Mouse (Mus musculus) kidney, postnatal 4 days (tissue): ENCODE measurements around the gene Thoc6.

ENCODE experiments used
- DNase-seq, 2 experiments: peaks; one replicate each; pipeline ENCODE4 v3.0.0; 2021; ENCODE audit warnings: mixed read lengths in 2 of 2

The Thoc6 gene

DNA sequence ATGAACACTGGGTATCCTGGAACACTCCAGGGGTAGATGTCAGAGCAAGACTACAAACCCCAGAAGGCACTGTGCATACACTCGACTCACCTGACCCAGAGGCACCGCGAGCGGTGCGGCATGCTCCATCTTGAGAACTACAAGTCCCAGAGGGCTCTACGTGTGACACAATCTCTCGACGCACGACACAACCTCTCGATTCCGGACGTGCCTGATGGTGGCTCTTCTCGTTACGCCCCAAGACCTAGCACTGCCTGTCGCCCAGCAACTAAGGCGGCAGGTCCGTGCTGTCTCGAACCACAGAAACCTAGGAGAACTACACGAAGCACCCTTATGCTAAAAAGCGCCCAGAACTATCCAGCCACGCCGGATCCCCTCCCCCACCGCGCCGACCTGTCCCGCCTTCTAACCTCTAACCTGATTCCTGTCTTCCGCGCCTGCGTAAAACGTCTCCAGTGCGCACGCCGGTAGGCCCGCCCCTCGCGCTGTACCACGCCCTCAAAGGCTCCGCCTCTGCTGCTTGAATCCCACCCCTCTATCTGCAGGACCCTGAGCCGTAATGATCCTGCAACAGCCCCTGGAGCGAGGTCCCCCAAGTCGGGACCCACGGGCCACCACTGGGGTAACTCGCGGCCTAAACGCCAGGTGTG is at the start of gene Thoc6, which contains the start of gene Hcfc1r1:
TSS of gene Thoc6 (minus strand) at position 459 of the 650 bp plus-strand sequence.
TSS of gene Hcfc1r1 (plus strand) at position 173 of the 650 bp plus-strand sequence.
- DNase-seq, result peak; percentile 93 to 95

GRCm38 (mm10) chr17:23722376-23723125 is 48.9 kb upstream of the Thoc6 start, which contains the start of gene 1520401A03Rik:
Gene 1520401A03Rik, minus strand, starts transcription at chr17:23722783.
- no peak for DNase-seq

DNA sequence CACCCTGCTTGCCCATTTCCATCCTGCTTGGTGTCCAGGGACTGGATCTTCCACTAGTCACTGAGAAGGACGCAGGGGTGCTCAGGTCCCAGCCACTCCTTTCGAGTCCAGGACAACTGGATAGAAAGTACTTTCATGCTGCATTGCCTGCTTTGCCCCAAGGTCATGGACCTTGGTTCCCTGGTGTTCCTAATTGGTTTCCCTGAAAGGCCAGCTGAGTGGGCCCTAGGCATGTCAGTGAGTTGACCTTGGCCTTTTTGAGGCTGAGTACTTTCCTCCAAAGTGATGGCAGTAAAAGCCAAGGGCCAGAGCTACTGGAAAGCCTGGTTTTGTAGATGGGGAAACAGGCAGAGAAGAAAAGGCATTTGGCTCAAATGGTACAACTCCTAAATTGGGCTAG is 48.2 kb upstream of the Thoc6 start:
- DNase-seq, result no peak

DNA sequence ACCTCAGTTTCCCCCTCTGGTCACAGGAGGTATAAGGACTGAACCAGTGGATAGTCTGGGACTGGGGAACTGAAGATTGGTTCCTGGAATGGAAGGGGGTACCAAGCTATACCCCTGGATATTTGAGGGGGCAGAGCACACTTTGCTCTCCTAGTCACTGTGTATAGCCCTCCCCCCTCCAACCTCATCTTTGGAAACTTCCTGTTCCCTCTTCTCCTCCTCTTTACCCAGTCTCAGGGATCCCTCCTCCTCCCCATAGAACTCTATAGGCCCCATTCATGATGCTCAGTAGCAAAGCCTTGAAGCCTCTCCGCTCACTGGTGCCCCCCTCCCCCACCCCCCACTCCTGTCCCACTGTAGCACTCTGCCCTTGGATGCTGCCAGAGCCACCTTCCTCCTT is 45.8 kb upstream of the Thoc6 start:
- DNase-seq, result no peak

DNA sequence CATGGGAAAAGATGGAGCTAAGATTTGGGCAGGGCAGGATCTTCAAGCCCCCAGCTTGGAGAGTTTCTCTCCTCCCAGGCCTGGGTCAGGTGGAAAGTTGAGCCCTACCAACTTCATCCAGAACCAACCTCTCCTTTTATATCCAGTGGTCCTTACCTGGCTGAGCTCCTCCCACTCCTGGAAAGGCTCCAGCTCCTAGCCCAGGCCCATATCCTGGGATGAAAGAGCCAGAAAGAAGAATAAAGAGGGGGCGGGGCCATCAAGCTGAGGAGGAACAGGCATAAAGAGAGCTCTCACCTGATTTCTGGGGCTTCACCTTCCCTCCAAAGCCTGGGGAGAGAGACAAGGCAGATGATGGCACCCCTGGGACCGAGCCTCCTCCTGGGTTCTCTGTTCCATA is 43.3 kb upstream of the Thoc6 start:
- no peak for DNase-seq

GRCm38 (mm10) chr17:23706212-23706611 is 32.5 kb upstream of the Thoc6 start:
- DNase-seq, result peak; percentile 85 to 88

- no peak for DNase-seq
Measured at GRCm38 (mm10) chr17:23705525-23706104, 31.9 kb upstream of the Thoc6 start.

DNA sequence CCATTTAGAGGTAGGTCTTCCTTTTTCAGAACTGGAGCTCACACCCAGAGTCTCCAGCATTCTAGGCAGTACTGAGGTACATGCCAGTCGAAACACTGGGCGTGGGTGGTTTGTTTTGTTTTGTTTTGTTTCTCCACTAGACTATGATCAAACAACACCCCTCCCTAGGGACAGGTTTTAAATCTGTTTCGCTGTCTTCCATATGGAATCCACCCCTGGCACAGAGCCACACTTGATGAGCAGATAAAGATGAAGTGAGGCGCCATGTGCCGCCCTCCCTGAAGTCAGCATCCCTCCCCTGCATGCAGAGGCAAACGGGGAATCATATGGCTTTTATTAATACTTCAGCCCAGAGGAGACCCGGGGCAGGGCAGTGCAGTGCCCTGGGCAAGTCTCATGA is 31.1 kb upstream of the Thoc6 start:
- no peak for DNase-seq

DNA sequence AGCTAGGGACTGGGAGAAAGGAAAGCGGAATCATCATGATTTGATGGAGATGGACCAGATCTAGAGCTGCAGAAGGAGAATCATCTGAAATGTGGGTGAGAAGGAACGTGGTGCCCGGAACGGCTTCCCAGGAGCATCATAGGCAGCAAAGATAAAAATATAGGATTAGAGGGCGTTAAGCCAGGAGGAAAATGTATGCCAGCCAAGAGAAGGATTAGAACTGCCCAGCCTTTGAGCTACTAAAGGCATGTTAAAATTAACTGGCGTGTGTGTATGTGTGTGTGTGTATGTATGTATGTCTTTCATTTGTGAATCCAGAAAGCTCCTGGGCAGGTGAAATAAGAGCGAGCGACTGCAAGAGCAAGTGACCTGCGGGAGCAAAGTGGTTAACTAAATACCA is 29.6 kb upstream of the Thoc6 start:
- no peak for DNase-seq

GRCm38 (mm10) chr17:23700079-23700478 is 26.4 kb upstream of the Thoc6 start:
- DNase-seq, result peak; percentile 92 to 95

DNA sequence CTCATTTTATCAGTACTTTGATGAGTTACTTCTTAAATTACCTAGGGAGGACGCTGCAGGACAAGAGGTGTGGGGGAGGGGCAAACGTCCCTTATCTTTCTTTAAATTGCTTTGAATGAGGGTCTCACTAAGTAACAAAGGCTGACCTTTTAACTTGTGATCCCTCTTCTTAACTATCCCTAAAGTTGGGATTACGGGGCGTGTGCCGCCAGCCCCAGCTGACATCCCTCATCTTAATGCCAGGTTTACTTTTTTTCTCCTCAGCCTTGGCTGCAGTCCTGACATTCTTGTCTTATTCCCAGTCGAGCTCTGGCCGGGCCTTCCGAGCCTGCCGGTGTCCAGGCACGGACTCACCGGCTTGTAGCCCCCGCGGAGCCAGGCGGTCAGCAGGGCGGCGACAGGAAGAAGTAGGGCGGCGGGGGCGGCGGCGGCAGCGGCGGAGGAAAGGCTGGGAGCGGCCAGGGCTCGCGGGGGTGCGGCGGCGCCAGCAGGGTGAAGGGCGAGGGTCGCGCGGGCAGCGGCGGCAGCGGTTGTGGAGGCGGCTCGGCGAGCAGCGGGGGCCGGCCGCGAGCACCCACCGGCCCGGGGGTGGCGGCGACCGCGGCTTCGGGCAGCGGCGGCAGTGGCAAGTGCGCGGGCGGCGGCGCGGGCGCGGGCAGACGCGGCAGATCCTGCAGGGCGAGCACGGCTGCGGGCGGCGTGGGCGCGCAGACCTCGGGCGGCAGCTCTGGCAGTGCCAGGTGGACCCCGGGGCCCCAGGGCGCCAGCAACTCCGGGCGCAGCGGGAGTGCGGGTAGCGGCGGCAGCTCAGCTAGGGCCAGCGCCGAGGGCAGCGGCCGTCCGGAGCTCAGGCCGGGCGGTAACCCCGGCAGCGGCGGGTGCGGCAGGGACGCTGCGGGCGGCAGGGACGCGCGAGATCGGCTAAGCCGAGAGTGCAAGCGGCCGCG is 25.7 kb upstream of the Thoc6 start:
- DNase-seq, result peak; percentile 52 to 67

- no peak for DNase-seq
Measured at GRCm38 (mm10) chr17:23695801-23696200, 22.1 kb upstream of the Thoc6 start.

- no peak for DNase-seq
Measured at GRCm38 (mm10) chr17:23694491-23694890, 20.8 kb upstream of the Thoc6 start.

GRCm38 (mm10) chr17:23683856-23684672 is 10.4 kb upstream of the Thoc6 start, which contains the start of gene Cldn9:
Gene Cldn9, minus strand, starts transcription at chr17:23684026.
- DNase-seq, result peak; percentile 66 to 76

- DNase-seq, result no peak
Measured at GRCm38 (mm10) chr17:23683226-23683625, 9.5 kb upstream of the Thoc6 start.

GRCm38 (mm10) chr17:23682530-23682929 is 8.8 kb upstream of the Thoc6 start:
- DNase-seq, result no peak

DNA sequence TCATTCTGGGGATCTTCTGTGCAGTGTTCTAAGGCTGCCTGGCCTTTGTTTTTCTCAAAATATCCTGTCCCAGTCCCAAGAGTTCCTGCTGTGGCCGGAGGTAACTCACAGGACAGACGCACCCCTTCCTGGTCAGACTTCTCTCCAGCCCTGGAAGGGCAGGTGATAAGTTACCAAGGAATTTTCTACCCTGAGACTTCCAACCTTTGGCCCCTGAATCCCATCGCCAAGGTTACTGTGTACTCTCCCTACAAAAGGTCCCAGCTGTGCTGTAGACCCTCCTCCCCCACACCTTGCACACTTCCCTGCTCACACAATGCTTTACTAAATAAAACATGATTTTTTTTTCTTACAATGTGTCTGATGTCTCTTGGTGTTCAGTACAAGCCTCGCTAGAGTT is 8.4 kb upstream of the Thoc6 start:
- DNase-seq, result no peak

GRCm38 (mm10) chr17:23681086-23681485 is 7.4 kb upstream of the Thoc6 start:
- no peak for DNase-seq

GRCm38 (mm10) chr17:23680336-23680735 is 6.7 kb upstream of the Thoc6 start:
- no peak for DNase-seq

DNA sequence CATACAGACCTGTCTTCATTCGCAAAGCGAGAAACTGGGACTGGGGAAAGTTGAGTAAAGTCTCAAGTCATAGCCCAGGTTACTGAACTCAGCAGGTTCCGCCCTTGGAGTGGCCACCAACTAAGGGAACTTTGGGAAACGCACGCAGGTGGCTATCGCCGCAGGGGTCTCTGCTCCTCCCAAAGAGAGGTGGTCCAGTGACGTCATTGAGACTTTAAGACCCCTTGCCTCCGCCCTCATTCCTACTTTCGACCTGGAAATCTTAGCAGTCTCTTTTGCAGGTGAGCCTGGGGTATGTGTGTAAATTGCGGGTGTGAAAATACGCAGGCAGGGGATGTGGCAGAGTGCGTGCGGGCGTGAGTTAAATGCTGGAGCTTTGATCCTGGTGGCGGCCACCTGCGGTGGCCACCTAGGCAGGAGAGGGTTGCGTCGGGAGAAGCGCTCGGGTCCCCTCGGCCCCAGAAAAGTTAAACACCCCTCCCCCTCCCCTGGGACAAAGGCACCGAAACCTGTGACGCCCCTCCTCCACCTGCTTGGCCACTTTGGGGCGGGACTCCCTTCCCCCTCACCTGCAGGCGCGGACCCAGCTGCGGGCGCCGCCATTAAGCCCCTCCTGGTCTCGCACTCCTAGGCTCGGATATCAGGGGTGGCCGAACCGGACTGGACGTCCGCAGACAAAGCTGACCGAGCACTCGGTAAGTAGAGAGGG is 5.6 kb upstream of the Thoc6 start, which contains the start of gene Cldn6:
TSS of gene Cldn6 (plus strand) at position 123 of the 709 bp plus-strand sequence.
- peak; percentile 53 to 70 for DNase-seq

GRCm38 (mm10) chr17:23677236-23677679 is 3.6 kb upstream of the Thoc6 start, which contains the start of gene Tnfrsf12a:
Gene Tnfrsf12a, minus strand, starts transcription at chr17:23677468.
- peak; percentile 85 to 91 for DNase-seq
